Mouse (Mus musculus) left cerebral cortex, adult 8-10 months (tissue): ENCODE data around the gene Ganc. TPM values are rescaled to one million over a fixed set of nuclear protein-coding genes. Genes with fewer than 3 reads are reported as not detected.

Experiments used
- DNase-seq, 2 experiments: peaks; one replicate each; pipeline ENCODE4 v3.0.0; 2022; ENCODE audit warnings: low spot score in 2 of 2
- total RNA-seq, 4 experiments: library from RNA; stranded (reverse); gene quantifications; 2 replicates each; pipeline ENCODE4 v1.2.4; 2022

Gene Ganc
- 10 to 100 TPM; 14.2 to 18.3 (median 16.2) TPM for total RNA-seq

DNA sequence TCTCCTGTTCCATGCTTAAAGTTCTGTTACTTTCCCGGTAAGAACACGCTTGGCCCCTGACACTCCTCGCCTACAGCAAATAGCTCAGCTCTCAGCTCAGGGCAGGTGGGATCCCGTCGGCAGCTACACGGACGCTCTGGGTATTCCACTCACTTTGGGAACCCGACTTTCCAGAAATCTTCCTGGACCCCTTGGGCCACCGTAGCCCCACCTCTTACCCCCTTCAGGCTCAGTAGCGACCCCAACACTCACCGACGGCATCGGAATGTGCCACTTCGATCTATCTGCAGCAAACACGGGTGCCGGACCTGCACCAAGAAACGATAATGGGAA is at the start of gene Ganc:
Ganc (plus strand) TSS at position 244 of the 333 bp plus-strand sequence.
- DNase-seq, result no peak

DNA sequence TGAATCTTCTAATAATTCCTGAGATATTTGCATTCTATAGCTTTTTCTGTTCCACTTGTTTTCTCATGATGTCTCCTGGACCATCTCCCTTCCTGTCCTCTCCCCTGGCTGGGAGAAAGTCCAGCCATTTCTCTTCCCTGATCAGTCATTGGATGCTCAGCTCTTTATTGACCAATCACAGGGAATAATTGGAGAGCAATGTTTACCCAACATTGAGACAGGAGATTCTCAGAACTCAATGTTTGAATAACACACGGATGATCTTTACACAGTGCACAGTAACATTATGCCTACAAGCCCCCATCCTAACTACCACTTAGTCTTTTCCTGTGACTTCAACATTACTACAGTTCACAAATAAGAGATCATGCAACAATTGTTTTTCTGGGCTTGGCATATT is 43.3 kb upstream of the Ganc start:
- DNase-seq, result no peak

DNA sequence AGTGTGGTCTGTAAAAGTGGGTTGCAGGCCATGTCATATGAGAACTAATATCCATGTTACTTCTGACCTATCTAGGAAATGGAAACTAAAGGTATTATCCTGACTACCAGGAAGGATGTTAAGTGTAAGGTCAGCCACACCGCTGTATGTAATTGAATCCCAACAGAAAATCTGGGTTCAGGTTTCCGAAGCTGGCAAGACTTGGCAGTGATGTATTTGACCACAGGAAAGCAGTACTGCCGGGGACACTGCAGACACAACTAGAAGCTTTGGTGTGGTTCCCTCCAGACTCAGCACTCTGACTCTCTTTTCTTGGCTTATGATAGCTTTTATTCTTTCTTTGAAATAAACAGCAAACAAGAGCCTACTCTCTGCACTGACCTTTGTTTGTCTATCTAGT is 37.2 kb upstream of the Ganc start:
- DNase-seq, result no peak

DNA sequence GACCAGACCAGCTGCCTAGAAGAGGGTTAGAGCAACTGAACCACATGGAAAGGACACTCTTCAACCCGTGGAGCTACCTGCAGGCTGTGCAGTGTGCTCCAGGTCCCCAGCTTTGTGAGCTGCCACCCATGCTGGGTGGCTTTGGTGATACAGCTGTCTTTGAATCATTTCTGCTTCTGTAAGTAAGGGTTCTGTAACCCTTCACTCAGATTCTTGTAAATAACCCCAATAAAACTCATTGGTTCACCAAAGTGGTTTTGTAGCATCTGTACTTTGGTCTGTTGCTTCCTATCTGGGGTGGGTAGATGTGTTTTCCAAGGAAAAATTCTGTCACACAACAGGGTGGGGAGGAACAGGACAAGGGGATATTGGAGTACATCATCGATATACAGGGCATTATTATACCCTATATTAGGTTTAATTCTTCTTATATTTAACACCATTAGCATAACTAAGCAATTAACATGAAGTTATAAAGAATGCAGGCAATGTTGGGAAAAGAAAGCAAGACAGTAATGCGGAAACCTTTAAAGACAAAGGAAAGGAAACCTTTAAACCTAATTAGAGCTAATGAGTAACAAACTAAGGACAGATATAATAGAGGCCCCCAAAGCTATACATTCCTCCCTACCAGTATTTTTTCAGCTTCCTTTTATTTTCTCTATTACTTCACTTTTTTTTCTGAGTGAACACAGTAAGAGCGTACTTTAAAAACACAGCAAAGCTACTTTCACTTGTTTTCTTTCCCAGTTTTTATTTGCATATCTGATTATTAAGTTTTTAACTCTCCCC is 36.1 kb upstream of the Ganc start:
- DNase-seq, result no peak

DNA sequence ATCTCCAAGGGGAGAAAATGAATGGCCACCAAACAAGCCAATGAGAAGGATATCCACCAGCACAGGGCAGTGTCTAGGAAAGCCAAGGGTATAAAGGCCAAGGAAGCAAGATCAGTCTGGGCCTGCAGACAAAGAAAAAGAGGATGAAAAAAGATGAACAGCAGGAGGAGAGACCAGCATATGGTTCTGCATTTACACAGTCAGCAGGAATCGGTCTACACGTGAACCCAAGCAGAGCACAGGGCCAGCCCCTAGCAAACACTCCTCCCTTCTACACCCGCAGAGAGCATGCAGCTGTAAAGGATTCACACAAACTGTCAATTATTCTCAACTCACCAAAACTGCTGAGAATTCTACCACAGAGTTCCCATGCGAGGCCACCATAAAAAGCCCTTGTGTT is 29.8 kb upstream of the Ganc start:
- no peak for DNase-seq

DNA sequence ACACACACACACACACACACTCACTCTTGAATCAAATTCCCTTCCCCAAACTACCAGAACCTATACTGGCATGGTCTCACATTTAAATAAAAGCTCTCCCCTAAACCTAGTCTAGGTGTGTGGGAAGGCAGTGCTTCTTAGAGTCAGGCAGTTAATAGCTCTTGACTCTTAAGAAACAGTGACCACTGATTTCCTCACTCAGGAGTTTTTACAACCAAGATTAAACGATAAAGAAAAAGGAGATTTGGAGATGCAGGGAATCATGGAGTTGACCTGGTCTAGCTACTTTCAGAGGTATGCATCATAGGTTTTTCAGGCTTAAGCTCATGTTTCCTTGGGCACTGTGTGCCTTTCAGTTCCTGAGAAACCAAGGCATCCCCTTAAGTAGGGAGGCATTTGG is 17.4 kb upstream of the Ganc start:
- DNase-seq, result no peak

DNA sequence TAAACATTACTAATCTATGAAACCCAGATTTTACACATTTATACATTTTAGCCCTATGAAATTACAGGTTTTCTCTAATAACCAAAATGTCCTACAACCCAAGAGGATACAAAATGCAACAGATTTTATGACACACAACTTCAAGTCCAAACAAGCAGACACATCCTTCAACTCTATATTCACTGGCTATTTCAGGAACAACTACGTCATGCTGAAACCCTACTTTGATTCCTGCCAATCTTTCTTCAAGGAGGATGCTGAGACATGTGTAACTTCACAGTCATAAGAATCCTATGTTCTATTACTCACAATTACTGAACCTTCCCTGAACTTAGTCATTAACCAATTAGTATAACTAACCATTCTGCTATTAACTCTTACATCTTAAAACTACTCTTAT is 16.4 kb upstream of the Ganc start:
- no peak for DNase-seq

DNA sequence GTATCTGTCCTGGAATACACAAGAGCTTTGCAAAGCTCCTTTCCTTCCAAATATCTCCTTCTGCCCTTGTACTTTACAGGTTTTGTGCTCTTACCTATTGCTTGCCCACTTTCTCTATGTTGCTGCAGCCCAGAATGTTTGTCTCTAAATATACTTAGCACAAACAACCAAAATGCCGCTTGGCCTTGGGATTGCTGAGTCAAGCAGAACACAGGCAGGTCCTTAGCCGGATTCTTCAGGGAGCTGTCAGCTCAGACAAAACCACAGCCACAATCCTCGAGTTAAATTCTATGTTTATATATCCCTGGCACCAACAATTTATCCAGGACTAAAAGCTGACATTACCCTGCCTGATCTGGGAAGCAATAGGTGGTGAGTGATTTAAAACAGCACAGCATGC is 14.3 kb upstream of the Ganc start:
- DNase-seq, result no peak

DNA sequence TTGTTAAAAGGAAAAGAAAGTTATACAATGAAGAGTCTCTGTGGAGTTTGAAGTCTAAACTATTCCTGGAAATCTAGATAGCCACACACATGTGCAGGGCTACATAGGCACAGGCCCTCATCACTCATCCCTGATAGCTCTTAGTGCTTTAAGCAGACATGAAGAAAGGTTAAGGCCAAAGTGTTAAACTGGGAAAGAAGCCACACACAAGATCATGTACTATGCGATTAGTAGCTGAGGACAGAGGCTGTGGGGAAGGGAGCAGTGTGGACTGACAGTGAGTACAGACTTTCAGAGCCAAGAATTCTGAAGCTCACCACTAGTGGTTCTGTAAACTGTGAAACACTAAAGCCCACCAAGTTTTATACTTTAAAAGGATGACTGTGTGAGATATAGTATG is 12.8 kb upstream of the Ganc start:
- no peak for DNase-seq

DNA sequence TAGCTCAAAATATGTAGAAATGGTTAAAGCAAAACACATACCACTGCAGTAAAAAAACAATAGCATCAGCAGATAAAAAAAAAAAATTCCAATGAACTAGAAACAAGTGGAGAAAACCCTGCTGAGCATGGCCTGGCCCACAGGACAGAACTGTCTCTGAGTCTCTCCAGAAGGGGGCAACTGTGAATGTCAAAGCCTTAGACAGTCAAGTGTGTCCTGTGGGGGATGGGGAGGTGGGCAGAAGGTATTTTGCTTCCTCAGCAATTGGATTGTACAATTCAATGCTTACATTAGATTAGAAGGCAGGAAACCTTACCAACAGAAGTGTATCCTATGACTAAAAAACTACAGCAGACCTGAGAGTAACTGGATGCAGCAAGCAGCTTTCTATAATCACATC is 11.3 kb upstream of the Ganc start:
- DNase-seq, result no peak

DNA sequence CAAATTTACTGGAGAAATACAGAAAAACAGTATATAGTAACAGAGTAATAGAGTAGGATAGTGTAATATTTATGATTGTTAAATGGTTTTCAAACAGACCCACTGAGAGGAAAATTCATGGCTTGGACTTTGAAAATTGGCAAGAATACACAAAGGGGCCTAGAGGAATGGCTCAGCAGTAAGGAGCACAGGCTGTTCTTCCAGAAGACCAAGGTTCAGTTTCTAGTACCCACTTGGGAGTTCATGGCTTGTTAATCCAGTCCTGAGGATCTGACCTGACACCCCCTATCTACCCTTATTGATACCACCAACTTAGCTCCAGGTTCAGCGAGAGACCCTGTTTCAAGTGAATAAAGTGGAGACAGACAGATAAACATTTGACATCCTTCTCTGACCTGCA is 5.7 kb upstream of the Ganc start:
- no peak for DNase-seq

DNA sequence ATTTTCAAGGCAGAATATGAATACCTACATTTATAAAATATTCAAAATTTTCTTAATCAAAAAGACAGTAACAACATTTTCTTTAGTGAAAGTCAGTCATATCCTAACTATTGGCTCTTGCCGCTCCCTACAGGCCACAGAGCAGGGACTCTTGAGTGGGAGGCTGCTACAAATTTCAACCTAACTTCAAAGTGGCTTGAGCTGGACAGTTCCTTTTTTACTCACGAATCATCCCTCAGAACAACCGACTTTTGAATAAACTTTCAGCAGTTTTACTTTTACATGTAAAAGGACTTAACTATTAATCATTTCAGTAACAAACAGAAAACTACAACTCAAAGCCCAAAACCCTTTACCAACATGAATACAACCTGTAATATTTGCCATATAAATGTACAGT is 883 bp upstream of the Ganc start:
- DNase-seq, result no peak

DNA sequence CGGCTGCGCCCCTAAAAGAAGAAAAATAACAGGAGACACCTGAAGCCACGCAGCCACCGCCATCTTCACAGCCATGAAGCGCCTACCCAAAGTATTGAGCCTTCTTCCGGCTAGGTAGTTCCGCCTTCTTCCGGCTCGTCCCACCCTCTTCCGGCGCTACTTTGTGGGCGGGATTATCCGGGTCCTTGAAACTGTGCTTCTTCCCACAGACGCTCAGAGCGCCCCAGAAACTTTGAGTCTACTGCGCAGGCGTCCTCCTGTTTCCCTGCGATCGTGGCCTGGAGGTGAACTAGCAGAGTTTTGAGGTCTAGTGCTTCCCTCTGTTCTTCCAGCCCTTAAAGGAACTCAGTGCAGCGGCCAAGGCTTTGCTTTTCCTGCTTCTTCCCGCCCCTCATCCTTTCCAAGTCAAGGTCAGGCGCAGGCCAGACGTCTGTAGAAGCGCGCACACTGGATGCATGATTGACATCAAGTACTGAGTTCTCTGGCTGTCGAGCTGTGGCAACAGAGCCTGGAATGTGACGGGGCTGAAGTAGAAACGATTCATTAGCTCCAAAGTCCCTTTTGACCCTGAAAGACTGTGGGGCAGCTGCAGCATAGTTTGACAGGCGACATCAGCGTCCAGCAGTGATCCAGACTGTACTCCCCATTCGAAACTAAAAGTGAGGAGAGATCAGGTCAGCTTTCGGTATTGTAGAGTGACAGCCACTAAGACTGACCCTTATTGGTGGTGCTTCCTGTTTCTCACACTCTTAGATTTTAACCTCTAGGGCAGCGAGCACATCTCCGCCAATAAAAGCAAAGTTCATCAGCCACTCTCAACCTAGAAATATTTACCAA is 508 bp downstream of the Ganc start, which contains the start of gene Tmem87a:
Tmem87a (minus strand) TSS at position 128 of the 837 bp plus-strand sequence.
- peak; percentile 92 to 94 for DNase-seq

DNA sequence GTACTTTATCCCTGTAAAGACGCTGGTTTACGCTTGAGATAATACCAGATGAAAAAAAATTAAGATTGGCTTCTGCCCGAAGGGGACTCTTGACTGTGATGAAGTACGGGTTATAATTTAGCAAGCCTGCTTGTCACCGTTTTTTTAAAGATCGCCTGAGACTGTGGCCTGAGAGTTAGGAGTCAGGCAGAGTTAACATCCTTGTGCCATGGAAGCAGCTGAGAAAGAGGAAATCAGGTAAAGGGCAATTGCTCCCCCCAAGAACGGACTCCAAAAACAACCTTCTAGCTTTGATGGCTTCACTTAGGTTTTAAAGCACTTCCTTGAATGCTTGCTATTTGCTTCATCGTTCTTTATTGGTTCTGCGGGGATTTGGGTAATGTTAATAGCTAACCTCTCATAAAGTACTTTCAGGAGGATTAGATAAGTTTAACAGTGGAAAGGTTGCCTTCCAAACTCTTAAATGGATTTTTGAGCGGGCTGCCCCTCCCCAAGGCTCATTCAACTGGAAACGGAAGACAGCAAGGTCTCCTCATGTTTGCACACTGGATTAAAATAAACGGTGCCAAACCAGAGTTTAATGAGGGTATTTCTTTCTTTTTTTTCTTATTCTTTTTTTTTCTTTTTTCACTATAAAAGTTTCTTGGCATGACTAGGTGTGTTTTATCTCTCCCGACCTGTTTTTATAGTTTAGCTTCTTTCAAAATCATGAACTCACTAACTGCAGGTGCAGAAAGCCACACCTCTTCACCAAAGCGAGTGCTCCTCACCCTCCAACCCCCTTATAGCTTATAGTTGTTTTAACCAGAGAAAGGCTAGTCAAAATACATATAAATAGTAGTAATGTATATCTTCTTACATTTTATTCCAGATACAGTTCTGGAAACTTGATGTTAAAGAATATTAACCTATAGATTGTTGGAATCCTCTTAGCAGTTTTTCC is 1.4 kb downstream of the Ganc start:
- DNase-seq, result no peak

DNA sequence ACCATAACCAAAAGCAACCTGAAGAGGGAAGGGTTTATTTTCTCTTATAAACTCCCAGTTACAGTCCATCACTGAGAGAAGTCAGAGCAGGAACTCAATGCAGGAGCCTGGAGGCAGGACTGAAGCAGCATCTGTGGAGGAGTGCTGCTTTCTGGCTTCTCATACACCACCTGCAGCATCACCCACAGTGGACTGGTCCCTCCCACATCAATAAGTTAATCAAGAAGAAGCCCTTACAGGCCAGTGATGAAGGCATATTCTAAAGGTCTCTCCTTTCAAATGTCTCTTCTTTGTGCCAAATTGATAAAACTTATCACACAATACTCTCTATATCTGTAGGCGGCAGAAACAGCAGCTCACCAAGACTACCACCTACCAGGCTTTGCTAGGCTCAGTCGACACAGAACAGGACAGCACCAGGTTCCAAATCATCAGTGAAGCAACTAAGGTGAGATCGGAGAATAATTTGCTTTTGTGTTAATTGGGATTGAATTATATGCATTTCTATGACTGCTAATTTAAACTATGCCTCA is 7.5 kb downstream of the Ganc start:
- DNase-seq, result no peak

DNA sequence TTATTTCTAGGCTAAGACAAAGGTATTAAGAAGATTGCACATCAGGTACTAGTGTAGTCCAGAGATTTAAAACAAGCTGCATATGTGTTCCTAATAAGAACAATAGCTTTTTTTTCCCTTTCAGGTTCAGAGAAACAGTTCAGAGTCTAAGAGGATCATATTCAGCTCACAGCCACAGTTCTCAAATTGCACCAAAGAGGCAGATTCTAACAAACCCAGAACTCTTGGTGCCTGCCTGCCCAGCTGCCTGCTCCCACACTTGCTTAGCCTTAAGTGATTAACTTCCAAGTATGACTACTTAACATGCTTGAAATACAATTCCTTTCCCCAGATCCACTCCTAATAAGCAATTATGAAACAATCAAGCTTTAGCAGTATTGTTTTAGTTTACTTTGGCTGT is 10.4 kb downstream of the Ganc start:
- DNase-seq, result no peak

DNA sequence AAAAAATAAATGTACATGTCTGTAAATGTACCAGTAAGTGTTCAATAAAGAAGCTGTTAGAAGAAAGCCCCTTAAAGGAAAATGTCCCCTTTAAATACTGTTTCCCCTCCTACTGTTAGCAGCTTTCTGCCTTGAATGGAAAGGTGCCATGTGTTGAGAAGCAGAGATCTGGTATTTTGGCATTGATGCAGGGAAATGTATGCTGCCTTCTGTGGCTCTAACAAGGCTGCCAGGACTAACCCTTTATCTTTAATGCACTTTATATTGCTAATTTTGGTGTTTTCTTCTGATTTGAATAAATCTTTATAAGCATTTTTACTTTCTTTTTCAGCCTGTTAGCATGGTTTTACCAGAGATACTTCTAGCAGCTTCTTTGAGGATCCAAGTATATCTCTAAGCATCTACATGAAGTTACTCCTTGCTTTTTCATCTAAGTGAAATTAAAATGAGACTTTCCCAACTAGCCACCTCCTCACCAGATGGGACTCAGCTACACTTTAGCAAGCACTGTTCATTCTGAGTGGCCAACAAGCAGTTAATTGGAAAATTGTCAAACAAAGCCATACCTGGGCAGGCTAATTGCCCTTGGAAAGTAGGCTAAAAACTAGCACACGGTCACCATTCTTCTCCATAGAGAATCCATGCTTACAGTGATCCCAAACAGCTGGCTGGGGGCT is 11.2 kb downstream of the Ganc start:
- DNase-seq, result peak in 1 of 2 experiments; percentile 15

DNA sequence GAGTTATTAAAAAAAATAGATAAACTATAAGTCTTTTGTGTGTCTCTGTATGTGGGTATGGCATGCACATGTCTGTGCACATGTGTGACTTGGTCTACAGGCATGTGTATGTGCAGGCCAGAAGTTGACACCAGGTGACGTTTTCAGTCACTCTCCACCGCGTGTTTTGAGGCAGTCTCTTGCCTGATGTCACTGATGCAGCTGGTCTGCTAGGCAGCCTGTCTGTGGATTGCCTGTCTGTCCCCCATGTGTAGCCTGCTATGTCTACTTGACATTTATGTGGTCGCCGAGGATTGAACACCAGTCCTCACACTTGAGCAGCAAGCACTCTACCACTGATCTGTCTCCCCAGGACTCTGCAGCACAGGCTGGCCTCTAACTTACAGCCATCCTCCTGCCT is 20.7 kb downstream of the Ganc start:
- DNase-seq, result no peak

DNA sequence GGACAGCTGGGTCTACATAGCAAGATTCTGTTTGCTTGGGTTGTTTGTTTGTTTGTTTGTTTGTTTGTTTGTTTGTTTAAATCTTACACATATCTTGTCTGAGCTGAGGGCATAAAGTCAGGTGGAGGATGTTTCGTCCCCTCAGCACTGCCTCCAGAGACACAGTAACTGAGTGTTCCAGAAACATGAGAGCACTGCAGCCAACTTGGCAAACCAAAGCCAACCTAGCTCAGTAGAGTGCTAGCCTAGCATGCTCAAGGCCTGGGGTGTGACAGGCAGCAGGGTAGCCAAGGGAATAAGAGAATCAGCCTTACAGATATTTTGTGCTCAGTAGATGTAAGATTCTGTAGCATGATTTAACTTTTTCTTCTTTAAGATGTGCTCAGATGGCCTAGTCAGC is 40.8 kb downstream of the Ganc start:
- no peak for DNase-seq

DNA sequence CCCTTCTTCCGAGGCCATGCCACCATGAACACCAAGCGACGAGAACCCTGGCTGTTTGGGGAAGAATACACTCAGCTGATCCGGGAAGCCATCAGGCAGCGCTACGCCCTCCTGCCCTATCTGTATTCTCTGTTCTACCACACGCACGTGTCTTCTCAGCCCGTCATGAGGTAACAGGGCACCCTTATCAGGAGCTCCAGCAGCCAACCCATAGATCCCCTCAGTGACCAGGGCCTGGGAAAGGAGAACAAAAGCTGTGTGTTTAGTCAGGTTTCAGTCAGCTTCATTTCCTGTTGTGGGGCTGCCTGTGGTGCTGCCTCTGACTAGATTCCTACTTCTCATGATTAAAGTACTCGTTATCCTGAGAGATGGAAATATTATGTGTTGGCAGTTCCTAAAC is 42.7 kb downstream of the Ganc start:
- DNase-seq, result no peak

DNA sequence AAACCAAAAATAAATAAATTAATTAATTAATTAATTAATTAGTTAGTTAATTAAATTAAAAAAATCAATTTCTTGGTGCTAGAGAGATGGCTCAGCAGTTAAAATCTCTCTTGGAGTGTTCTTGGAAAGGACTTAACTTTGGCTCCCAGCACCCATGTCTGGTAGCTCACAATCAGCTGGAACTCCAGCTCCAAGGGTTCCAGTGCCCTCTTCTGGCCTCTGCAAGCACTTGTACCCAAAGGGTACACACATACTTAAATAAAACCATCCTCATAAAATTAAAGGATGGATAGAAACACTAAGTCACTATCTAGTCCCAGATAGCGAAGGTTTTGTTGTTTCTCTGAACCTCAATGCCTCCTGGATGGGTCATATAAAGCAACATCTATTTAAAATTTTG is 43.6 kb downstream of the Ganc start:
- no peak for DNase-seq
